Mouse (Mus musculus): ENCODE results near the gene Cacna2d1. TPM values are rescaled to one million over a fixed set of nuclear protein-coding genes. Genes with fewer than 3 reads are reported as not detected.

The Cacna2d1 gene
- total and polyA plus RNA-seq, 3 experiments, result 0.27 to 1.5 TPM; not detected in 1

DNA sequence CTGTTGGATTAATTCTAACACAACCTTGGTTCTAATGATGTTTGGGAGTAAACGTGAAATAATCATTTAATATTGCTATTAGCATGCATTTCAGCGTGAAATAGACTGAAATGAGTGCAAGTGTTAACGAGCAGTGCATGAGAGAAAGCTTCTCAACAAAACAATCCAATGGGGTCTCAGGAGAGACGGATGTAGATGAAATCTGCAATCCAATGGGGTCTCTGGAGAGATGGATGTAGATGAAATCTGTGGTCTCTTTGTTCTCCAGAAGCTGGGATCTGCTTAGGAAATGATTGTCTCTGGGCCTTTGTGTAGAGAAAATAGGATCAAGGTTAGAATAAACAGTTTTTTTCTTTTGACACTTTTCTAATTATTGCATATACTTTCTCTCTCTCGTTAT lies 95.0 kb downstream of the Cacna2d1 start:
- TF ChIP-seq CTCF (IDR thresholded peaks at IDR 0.05; ENCODE audit: low read depth, low read length), result no peak
- TF ChIP-seq GATA2 (IDR thresholded peaks at IDR 0.05; ENCODE audit: borderline replicate concordance, low read depth, low read length), result no peak
- TF ChIP-seq POLR2AphosphoS5 (IDR thresholded peaks at IDR 0.05; ENCODE audit: insufficient replicate concordance, low read depth, low read length), result no peak
- no peak for TF ChIP-seq GATA1 (IDR thresholded peaks at IDR 0.05; ENCODE audit: borderline replicate concordance, low read length)
- TF ChIP-seq TAL1 (conservative IDR thresholded peaks at IDR 0.05; ENCODE audit: low read depth, low read length), result no peak

DNA sequence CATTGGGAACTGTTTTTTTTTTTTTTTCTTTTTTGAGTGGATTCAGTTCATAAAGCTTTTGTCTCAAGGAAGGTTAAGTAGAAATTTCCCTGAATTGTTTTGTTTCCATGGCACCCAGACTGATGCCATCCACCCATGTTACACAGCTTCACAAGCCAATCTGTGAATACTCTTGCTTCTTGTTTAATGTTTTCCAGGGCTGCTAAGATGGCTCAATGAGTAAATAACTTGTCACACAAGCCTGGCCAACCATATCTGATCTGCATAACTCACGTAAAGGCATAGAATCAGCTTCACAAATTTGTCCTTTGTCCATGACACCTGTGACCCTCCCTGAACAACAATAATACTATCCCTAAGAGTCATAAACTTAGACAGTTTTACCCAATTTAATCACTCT lies 99.1 kb downstream of the Cacna2d1 start:
- no peak overlapping the region for H3K4me3 ChIP-seq (ENCODE audit: low read depth, low read length)
- DNase-seq (ENCODE audit: low spot score) (no peak), ATAC-seq (ENCODE audit: extremely low read depth, insufficient number of reproducible peaks, low FRiP score, poor library complexity, severe bottlenecking) (no peak)
- H3K9me3 ChIP-seq (replicated peaks), result no peaks in the 10 kb centered on the region
- no peaks in the 10 kb centered on the region for H3K27me3 ChIP-seq (ENCODE audit: insufficient read depth, low read length)
- H3K4me1 ChIP-seq (ENCODE audit: insufficient read depth, low read depth, low read length), result no peaks in the 10 kb centered on the region
- TF ChIP-seq GATA1 (IDR thresholded peaks at IDR 0.05; ENCODE audit: borderline replicate concordance, low read length) (no peak), CTCF (IDR thresholded peaks at IDR 0.05; ENCODE audit: low read depth, low read length) (no peak), POLR2AphosphoS5 (IDR thresholded peaks at IDR 0.05; ENCODE audit: insufficient replicate concordance, low read depth, low read length) (no peak), TAL1 (conservative IDR thresholded peaks at IDR 0.05; ENCODE audit: low read depth, low read length) (no peak), GATA2 (IDR thresholded peaks at IDR 0.05; ENCODE audit: borderline replicate concordance, low read depth, low read length) (no peak)
- no peaks in the 10 kb centered on the region for H3K36me3 ChIP-seq (replicated peaks)

More for the DNA sequence above, 95.0 kb downstream of the Cacna2d1 start:
- no peaks in the 10 kb centered on the region for H3K36me3 ChIP-seq (replicated peaks)
- DNase-seq (ENCODE audit: low spot score) (no peak), ATAC-seq (ENCODE audit: extremely low read depth, insufficient number of reproducible peaks, low FRiP score, poor library complexity, severe bottlenecking) (no peak)
- no peaks in the 10 kb centered on the region for H3K27me3 ChIP-seq (ENCODE audit: insufficient read depth, low read length)
- no peaks in the 10 kb centered on the region for H3K9me3 ChIP-seq (replicated peaks)
- H3K4me3 ChIP-seq (ENCODE audit: low read depth, low read length), result no peak overlapping the region
- H3K4me1 ChIP-seq (ENCODE audit: insufficient read depth, low read depth, low read length), result no peaks in the 10 kb centered on the region

DNA sequence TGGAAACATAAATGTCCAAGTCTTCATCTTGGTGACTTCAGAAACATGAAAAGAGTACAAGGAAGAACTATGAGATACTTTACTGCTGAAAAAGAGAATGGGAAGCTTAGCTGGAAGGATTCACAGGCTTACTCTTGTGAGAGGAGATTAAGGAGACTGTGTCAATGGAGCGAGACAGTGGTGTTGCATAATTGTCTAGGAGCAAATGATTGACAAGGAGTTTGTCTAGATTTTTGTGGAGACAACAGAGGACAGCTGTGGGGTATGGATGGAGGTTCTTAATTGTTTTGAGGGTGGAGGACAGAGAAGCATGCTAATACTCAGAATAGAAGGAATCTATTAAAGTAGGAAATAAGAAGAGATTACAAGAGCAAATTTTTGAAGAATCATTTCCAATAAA lies 100.8 kb downstream of the Cacna2d1 start:
- Histone ChIP-seq H3K4me3 (ENCODE audit: low read depth, low read length) (no peak overlapping the region), H3K36me3 (replicated peaks) (no peaks in the 10 kb centered on the region), H3K4me1 (ENCODE audit: insufficient read depth, low read depth, low read length) (no peaks in the 10 kb centered on the region), H3K27me3 (ENCODE audit: insufficient read depth, low read length) (no peaks in the 10 kb centered on the region), H3K9me3 (replicated peaks) (no peaks in the 10 kb centered on the region)
- TF ChIP-seq CTCF (IDR thresholded peaks at IDR 0.05; ENCODE audit: low read depth, low read length), result no peak
- TF ChIP-seq TAL1 (conservative IDR thresholded peaks at IDR 0.05; ENCODE audit: low read depth, low read length), result no peak
- no peak for ATAC-seq (ENCODE audit: extremely low read depth, insufficient number of reproducible peaks, low FRiP score, poor library complexity, severe bottlenecking)
- no peak for DNase-seq (ENCODE audit: low spot score)

DNA sequence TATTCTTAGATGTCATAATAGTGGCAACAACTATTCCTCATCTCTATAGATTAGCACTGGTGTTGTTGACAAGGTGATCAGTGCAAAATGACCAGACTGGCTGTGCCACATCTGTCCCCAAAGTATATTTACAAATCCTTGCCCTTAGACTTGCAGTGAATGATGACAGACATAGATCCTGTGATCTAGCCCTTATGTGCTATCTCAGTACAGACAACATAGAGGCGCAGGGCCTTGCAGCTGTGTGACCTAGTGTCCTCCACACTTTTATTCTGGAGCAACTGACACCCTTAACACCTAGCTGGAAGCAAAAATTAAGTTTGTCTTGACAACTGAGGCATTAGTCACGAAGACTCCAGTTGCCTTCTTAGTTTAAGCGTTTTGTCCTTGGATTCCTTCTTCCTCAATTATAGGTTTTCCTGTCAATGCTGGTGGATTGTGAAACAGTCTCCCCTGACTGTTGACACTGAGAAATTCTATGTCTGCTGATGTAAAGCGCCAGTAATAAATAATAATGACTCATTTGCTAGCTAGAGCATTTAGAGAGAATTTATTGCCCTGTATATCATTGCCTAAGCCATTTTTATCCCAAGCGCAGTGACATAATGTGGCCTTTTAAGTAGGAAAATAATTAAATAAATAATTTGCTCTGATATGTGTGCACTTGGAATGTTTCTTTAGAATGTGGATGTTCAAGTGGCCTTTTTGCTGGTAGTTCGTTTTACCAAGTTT lies 110.8 kb downstream of the Cacna2d1 start:
- no peaks in the 10 kb centered on the region for H3K4me1 ChIP-seq (ENCODE audit: insufficient read depth, low read depth, low read length)
- TF ChIP-seq GATA1 (IDR thresholded peaks at IDR 0.05; ENCODE audit: borderline replicate concordance, low read length), result no peak
- no peak for TF ChIP-seq GATA2 (IDR thresholded peaks at IDR 0.05; ENCODE audit: borderline replicate concordance, low read depth, low read length)
- no peak for TF ChIP-seq TAL1 (conservative IDR thresholded peaks at IDR 0.05; ENCODE audit: low read depth, low read length)
- TF ChIP-seq CTCF (IDR thresholded peaks at IDR 0.05; ENCODE audit: low read depth, low read length), result no peak
- TF ChIP-seq POLR2AphosphoS5 (IDR thresholded peaks at IDR 0.05; ENCODE audit: insufficient replicate concordance, low read depth, low read length), result no peak
- no peaks in the 10 kb centered on the region for H3K27me3 ChIP-seq (ENCODE audit: insufficient read depth, low read length)
- no peak overlapping the region for H3K4me3 ChIP-seq (ENCODE audit: low read depth, low read length)
- no peaks in the 10 kb centered on the region for H3K9me3 ChIP-seq (replicated peaks)
- no peak for DNase-seq (ENCODE audit: low spot score)
- ATAC-seq (ENCODE audit: extremely low read depth, insufficient number of reproducible peaks, low FRiP score, poor library complexity, severe bottlenecking), result no peak
- no peaks in the 10 kb centered on the region for H3K36me3 ChIP-seq (replicated peaks)

DNA sequence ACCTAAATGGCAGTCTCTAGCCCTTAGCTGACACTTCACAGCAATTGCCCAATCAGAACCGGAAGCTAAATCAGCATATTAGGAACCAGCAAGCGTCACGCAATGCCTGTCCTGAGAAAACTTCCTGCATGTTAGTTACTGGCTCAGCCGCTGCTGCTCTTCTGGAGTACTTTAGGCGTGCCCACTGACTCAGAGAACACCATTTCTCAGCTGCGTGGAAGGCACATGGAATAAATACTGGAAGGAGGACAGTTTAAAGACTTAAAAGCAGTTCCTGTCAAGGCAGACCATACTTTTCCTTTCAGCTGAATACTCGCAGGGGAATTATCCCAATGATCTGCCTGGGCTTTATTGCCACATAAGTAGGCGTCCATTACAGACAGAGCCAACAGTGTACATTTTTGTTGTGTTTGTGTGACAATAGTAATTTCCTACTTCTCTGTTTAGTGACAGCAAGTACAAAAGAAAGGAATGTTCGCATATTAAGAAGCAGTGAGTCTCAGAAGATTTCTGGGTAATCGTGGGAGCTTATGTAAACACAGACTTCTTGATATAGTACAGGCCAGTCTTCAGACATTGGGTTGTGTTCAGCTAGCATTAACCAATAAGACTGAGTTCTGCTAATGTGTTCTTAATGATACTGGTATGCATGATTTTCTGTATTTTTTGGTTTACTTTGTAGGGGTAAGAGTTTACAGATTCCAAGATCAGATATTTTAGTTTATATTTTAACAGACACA lies 113.1 kb downstream of the Cacna2d1 start:
- DNase-seq (ENCODE audit: low spot score) (no peak), ATAC-seq (ENCODE audit: extremely low read depth, insufficient number of reproducible peaks, low FRiP score, poor library complexity, severe bottlenecking) (no peak)
- Histone ChIP-seq H3K4me1 (ENCODE audit: insufficient read depth, low read depth, low read length) (no peaks in the 10 kb centered on the region), H3K36me3 (replicated peaks) (no peaks in the 10 kb centered on the region), H3K4me3 (ENCODE audit: low read depth, low read length) (no peak overlapping the region), H3K9me3 (replicated peaks) (no peaks in the 10 kb centered on the region), H3K27me3 (ENCODE audit: insufficient read depth, low read length) (no peaks in the 10 kb centered on the region)
- TF ChIP-seq TAL1 (conservative IDR thresholded peaks at IDR 0.05; ENCODE audit: low read depth, low read length) (no peak), GATA2 (IDR thresholded peaks at IDR 0.05; ENCODE audit: borderline replicate concordance, low read depth, low read length) (no peak), CTCF (IDR thresholded peaks at IDR 0.05; ENCODE audit: low read depth, low read length) (no peak), POLR2AphosphoS5 (IDR thresholded peaks at IDR 0.05; ENCODE audit: insufficient replicate concordance, low read depth, low read length) (no peak), GATA1 (IDR thresholded peaks at IDR 0.05; ENCODE audit: borderline replicate concordance, low read length) (no peak)

DNA sequence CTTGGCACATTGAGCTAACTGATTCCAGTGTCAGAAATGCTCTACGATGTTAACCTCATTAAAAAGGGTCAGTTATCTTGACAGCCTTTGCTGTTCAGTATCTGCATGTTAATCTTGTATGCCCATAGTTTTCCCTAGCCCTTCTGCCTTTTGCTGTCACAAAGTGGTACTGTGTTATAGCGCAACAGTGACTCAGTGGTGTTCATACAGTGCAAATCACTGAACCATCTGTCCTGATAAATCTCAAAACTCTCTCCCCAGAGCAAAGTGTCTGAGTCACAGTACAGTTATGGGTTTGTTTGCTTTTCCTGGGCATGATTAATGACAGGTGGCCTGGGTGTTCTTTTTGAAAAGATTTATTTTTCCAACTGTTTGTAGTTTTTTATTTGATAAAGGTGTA lies 122.3 kb downstream of the Cacna2d1 start:
- Histone ChIP-seq H3K4me3 (ENCODE audit: low read depth, low read length) (no peak overlapping the region), H3K36me3 (replicated peaks) (no peaks in the 10 kb centered on the region), H3K9me3 (replicated peaks) (no peaks in the 10 kb centered on the region), H3K4me1 (ENCODE audit: insufficient read depth, low read depth, low read length) (no peaks in the 10 kb centered on the region), H3K27me3 (ENCODE audit: insufficient read depth, low read length) (no peaks in the 10 kb centered on the region)
- TF ChIP-seq GATA1 (IDR thresholded peaks at IDR 0.05; ENCODE audit: borderline replicate concordance, low read length) (no peak), POLR2AphosphoS5 (IDR thresholded peaks at IDR 0.05; ENCODE audit: insufficient replicate concordance, low read depth, low read length) (no peak), TAL1 (conservative IDR thresholded peaks at IDR 0.05; ENCODE audit: low read depth, low read length) (no peak), CTCF (IDR thresholded peaks at IDR 0.05; ENCODE audit: low read depth, low read length) (no peak), GATA2 (IDR thresholded peaks at IDR 0.05; ENCODE audit: borderline replicate concordance, low read depth, low read length) (no peak)
- no peak for DNase-seq (ENCODE audit: low spot score)
- ATAC-seq (ENCODE audit: extremely low read depth, insufficient number of reproducible peaks, low FRiP score, poor library complexity, severe bottlenecking), result no peak
